Mouse (Mus musculus): ENCODE data around the gene Ezr.

The Ezr gene

GRCm38 (mm10) chr17:6782611-6783005 lies at the start of gene Ezr:
TSS of gene Ezr (minus strand) at chr17:6782784.
- peak; percentile 75 to 79 for DNase-seq

DNA sequence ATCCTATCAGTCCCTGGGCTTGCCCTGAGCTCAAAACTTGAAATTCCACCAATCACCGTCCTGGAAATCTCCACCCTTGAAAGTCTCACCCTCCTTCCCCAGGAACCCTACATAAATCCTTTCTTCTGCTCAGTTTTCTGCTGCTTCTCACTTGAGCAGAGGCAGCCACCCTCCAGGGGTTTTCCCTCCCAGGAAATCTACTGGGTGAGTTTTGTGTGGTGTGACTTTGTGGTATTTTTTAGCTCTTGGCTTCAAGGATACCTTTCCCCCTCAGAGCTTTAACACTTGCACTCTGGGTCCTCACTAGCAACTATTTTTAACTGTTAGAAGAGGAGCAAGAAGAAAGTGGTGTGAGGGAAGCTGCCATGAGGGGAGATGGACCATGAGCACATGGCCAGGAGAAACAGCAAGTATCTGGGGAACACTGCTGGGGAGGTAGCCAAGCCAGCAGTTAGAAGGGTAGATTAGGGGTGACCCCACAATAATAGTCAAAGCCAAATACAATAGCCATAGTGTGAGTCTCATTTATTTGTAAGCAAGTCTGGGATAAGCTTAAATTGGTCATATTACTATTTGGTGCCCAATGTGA lies 47.5 kb upstream of the Ezr start:
- DNase-seq, result no peak

- DNase-seq, result no peak
Measured at GRCm38 (mm10) chr17:6828531-6829150, 46.1 kb upstream of the Ezr start.

GRCm38 (mm10) chr17:6827740-6828461 lies 45.3 kb upstream of the Ezr start:
- peak; percentile 97 for DNase-seq

GRCm38 (mm10) chr17:6827159-6827733 lies 44.7 kb upstream of the Ezr start:
- no peak for DNase-seq

DNA sequence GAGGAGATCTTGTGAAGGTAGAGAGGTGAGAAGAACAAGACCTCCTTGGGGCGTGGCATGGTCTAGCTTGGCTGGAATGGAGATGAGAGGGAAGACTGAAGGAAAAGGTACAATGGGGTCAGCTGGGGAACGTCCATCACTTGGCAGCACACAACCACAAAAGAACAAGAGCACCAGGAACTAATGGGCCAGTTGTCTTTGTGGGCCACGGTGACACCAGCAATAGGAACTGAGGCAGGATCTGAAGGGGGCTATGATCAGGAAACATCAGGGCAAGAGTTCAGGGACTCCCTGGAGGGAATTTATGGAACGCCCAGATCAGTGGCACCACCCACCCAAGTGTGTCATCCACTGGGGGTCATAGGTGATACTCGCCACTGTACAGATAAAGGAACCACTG lies 34.2 kb upstream of the Ezr start:
- no peak for DNase-seq

DNA sequence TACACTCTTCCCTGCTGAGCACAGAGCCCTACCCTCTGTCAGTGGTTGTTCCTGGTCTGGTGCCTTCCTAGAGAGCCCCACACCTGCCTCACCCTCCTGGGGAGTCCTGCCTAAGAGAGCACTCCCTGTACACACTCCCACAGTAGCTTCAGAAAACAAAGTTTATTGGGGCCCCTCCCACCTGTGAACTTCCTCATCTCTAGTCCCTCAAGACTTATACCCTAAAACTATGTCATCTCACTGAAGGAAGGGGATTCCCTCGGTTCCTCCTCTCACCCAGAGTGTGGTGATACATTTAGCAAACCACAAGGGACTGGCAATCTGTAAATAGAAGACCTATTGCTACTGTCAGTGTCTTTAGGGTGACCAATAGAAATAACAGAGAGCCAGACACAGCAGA lies 33.6 kb upstream of the Ezr start:
- no peak for DNase-seq

- no peak for DNase-seq
Measured at GRCm38 (mm10) chr17:6814656-6815055, 32.1 kb upstream of the Ezr start.

GRCm38 (mm10) chr17:6812851-6813191 lies 30.2 kb upstream of the Ezr start:
- DNase-seq, result no peak

DNA sequence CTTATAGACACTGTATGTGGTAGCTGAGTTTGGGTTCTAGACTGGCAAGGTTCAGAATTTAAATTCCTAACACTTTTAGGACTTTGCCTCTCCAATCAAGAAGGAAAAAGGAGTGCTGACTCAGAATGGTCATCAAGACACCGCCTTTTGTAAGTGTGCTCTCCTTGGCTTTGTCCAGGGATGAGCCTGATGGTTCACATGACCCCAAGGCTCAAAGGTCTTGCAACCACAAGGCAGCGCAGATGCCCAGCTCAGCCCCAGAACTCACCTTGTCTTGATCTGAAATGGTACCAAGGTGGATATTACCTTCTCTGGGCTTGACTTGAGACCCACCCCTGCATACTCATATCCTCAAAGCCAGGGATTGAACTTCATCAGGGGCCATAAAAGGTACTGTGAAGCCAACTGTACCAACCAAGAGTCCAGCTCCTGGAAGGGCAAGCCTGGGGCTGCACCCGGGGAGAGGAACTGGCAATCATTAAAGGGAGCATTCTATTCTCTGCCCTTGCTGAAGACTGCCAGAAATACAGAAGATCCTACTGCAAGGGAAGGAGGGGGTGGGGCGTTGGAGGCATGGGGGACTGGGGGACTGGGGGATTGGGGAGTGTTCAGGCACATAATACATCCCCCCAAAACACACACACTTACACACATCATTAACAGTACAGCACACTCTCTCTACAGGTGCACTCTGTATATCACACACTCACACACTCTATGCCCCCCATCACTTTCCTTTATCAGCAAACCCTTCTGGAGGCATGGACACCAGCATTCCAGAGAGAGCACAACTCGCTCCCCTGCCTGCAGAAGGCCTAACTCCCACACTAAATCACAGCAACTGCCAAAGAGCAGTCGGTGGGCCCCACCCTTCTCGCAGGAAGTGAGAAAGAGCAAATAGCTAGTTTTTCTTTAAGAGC lies 29.6 kb upstream of the Ezr start:
- no peak for DNase-seq

DNA sequence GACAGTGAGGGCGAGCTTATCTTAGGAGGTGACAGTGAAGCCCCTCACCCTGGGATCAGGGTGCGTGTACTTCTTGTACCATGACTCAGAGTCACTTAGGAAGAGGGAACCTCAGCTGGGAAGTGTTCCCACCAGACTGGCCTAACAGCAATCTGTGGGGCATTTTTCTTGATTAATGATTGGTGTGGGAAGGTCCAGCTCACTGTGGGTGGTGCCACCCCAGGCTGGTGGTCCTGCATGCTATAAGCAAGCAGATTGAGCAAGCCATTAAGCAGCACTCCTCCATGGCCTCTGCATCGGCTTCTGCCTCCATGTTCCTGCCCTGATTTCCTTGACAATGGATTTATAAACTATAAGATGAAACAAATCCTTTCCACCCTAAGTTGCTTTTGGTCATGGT lies 26.7 kb upstream of the Ezr start:
- no peak for DNase-seq

DNA sequence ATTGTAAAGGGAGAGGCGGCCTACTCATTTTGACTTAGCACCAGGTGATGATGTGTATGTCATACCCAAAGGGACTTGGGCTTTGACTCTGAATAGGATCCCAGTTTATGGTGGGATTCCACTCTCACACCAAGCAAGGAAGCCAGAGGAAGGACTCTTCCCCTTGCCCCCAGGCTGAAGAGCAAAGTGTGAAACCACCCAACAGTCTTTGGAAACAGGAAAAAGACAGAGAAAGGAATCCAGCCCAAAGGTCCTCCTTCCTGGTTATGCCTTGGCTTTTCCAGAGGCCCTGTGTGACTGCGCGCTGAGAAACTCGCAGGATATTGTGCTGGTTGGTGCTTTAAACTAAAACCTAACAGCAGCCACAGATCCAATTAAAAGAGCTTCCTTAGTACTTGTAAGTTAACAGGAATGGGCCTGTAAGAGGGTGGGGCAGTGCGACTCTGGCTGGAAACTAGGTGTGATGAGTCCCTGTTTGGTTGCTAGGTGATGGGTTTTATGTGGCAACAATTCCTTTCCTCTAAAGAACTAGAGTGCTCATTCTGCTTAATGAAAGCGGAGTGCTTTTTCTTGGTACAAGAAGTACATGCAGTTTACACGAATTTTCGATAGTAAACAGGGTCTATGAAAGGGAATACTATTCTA lies 26.1 kb upstream of the Ezr start:
- DNase-seq, result no peak

GRCm38 (mm10) chr17:6807827-6808520 lies 25.4 kb upstream of the Ezr start:
- no peak for DNase-seq

GRCm38 (mm10) chr17:6804853-6805543 lies 22.4 kb upstream of the Ezr start:
- DNase-seq, result no peak

- DNase-seq, result peak; percentile 22 to 32
Measured at GRCm38 (mm10) chr17:6804111-6804510, 21.5 kb upstream of the Ezr start.

DNA sequence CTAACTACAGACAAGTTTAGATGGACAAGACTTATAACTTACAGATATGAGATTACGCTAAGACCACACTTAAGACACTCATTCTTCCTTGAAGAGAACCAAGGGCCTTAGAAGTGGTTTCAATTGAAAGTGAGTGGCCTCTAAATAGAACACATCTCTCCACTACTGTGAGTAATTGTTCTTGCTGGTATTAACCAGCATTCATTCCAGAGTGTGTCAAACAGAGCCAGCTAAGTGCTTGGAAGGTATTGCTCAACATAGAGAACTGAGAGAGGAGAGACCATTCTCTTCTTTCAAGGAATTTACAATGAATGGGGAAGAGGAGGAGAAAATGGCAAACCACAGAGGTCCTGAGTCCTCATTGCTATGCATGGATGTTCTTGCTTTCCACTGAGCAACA lies 21.0 kb upstream of the Ezr start:
- DNase-seq, result no peak

DNA sequence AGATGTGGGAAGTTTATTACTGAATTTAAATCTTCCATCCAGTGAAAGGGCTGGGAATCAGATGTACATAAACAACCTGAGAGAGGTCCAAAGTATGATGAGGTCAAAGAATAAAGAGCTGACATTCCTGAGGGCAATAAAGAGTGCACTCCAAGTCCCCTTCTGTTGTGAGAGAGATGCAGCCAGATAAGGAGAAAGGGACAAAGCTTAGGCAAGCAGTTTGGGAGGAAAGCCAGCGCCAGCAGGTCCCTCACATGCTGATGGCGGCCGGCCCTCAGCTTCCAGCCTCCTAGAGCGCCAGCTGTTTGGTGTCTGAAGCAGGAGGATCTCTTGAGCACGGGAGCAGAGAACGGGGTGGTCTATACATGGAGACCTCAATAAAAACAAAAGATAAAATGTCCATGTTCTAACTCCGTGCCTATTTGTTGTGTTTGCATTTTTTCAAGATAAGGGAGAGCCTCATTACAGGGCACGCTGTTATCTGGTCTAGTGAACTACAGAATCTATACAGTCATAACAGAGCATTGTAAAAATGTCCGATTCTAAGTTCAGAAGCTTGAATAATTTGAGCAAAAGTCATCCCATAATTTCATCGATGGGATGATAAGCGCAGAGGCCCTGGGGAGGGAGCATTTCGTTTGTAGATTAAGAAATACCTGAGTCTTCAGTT lies 15.9 kb upstream of the Ezr start:
- DNase-seq, result no peak

DNA sequence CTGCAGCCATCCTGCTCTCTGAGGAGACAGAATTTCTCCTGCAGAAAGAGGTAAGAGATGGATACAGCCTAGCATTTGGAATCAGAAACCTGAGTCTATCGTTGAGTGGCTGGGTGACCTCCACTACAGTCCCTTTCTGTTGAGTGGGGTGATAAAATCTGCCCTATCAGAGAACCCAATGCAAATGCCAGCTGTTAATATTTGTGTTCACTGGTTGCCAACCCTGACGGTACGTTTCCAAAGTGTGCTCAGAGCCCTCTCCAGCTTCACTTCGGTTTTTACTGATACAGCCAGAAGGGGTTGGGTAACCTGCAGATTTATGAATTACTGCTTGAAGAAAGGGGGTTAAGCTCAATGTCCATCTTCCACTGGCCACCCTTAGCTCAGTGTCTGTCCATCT lies 14.9 kb upstream of the Ezr start:
- DNase-seq, result no peak

DNA sequence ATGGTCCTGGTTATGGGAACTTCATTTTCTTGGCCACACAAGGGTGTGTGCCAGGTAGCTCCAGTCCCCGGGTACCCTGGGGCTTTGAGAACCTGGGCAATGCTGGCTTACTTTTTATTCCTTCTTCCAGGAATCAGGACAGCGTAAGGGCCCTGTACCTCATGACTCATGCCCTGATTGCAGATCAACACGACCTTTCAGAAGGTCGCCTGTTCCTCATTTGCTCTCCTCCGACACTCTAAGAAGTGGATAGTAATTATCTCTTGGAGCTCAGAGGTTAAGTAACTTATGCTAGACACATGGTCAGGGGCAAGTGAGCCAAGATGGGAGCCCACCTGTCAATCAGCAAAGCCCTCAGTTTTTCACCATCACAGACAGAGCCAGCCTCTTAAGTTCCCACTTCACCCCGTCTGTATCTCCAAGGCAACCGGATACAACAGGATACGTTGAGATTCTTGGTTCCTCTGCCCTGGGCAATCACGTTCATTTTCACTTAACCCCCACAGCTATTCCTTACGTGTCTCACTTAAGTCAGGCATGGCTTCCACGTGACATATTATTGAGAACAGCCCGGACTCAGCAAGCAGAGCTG lies 11.7 kb upstream of the Ezr start:
- DNase-seq, result no peak

- peak; percentile 43 to 46 for DNase-seq
Measured at GRCm38 (mm10) chr17:6789581-6790118, 7.1 kb upstream of the Ezr start.

All from cerebellum, postnatal 36 days (tissue).